8 mouse cellular contexts compared by ENCODE assay signal in genomic region chr11:74536140-74536842, GRCm38 (mm10).
DNase-seq lines count a peak whose midpoint lies in the region; ATAC-seq and TF ChIP-seq lines count a peak whose summit lies in the region.

No protein-coding gene starts in this region.

- H3K4me1 ChIP-seq in lung, embryonic 15.5 days, result peaks cover 6% of the 10 kb centered on the region
- no peaks in the 10 kb centered on the region for H3K4me1 ChIP-seq in neural tube, embryonic 12.5 days

- no peaks in the 10 kb centered on the region for H3K36me3 ChIP-seq in lung, embryonic 15.5 days
- H3K36me3 ChIP-seq in neural tube, embryonic 12.5 days, result no peaks in the 10 kb centered on the region

- no peak overlapping the region for H3K27ac ChIP-seq in lung, embryonic 15.5 days
- H3K27ac ChIP-seq in neural tube, embryonic 12.5 days, result no peak overlapping the region
- no peak overlapping the region for H3K27ac ChIP-seq in left cerebral cortex, adult 2 months

- WGBS in lung, embryonic 15.5 days, result 17% methylated on average over 14 of the region's 14 CpGs
- WGBS in neural tube, embryonic 12.5 days, result 31% methylated on average over 14 of the region's 14 CpGs

- peak; percentile 42 for ATAC-seq in lung, embryonic 15.5 days (ENCODE audit: borderline replicate concordance, extremely low read depth, low FRiP score, low TSS enrichment)
- 0 out of 2 replicates have a peak, but pooled peaks have one; percentile 48 for ATAC-seq in neural tube, embryonic 12.5 days (ENCODE audit: low FRiP score, low read depth)

- H3K4me3 ChIP-seq in lung, embryonic 15.5 days, result no peak overlapping the region
- H3K4me3 ChIP-seq in neural tube, embryonic 12.5 days, result no peak overlapping the region
- no peak overlapping the region for H3K4me3 ChIP-seq in left cerebral cortex, adult 2 months

- no peak for TF ChIP-seq CTCF in left cerebral cortex, adult 2 months (IDR thresholded peaks at IDR 0.05)

- DNase-seq in lung, postnatal 25 days (ENCODE audit: low spot score), result no peak
- DNase-seq in embryo, embryonic 11 days, result peak; percentile 81
- peak; percentile 71 for DNase-seq in kidney, postnatal 10 days
- DNase-seq in right cerebral cortex, postnatal 36 days (ENCODE audit: low spot score in 2 of 2), result no peak
- DNase-seq in left cerebral cortex, adult 2 months (ENCODE audit: extremely low spot score in 1 of 2, low spot score in 2 of 2), result no peak
- no peak for DNase-seq in thymus, postnatal 36 days

- intact Hi-C loops in left cerebral cortex, adult 2 months (cut with DNase I), result no loop called here

- no peaks in the 10 kb centered on the region for H3K27me3 ChIP-seq in lung, embryonic 15.5 days
- H3K27me3 ChIP-seq in neural tube, embryonic 12.5 days (replicated peaks), result no peaks in the 10 kb centered on the region

- no peaks in the 10 kb centered on the region for H3K9me3 ChIP-seq in lung, embryonic 15.5 days
- H3K9me3 ChIP-seq in neural tube, embryonic 12.5 days, result no peaks in the 10 kb centered on the region

- H3K9ac ChIP-seq in lung, embryonic 15.5 days, result no peak overlapping the region
- H3K9ac ChIP-seq in neural tube, embryonic 12.5 days, result no peak overlapping the region

- H3K4me2 ChIP-seq in lung, embryonic 15.5 days, result peak overlapping the region; percentile 18; the same call in 1 of the 2 replicates
- 0 out of 2 replicates have a peak overlapping the region, but pooled peaks have one; percentile 12 for H3K4me2 ChIP-seq in neural tube, embryonic 12.5 days (replicated peaks)

Comparison
In these comparisons a context has a peak if more than half of its experiments do, and no peak if none do; other contexts are left out.
1. DNase-seq: peak in embryo, embryonic 11 days (single experiment) and kidney, postnatal 10 days (single experiment); none in lung, postnatal 25 days (single experiment), right cerebral cortex, postnatal 36 days (0 of 2), left cerebral cortex, adult 2 months (0 of 2) and thymus, postnatal 36 days (0 of 2).